Mouse (Mus musculus): ENCODE data around the gene Txn1.

Txn1 gene

DNA sequence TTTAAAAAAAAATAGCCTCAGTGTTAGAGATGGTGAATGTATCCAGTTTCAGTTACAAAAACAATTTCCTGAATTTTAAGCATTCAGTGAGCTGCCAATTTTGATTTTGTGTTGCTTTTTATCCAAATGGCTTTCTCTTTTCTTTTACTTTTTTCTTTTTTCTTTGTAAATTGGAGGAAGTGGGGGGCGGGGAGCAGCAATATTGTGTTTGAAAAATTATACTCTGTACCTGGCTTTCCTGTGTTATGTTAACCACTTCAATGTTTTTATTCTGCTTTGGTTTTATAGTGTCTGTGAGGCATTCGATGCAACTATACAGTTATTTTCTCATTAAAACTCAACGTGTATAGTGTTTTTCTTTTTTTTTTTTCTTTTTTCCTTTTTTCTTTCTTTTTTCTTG, 59.6 kb downstream of the Txn1 start:
- no peak for DNase-seq (ENCODE audit: low spot score in 2 of 2)

DNA sequence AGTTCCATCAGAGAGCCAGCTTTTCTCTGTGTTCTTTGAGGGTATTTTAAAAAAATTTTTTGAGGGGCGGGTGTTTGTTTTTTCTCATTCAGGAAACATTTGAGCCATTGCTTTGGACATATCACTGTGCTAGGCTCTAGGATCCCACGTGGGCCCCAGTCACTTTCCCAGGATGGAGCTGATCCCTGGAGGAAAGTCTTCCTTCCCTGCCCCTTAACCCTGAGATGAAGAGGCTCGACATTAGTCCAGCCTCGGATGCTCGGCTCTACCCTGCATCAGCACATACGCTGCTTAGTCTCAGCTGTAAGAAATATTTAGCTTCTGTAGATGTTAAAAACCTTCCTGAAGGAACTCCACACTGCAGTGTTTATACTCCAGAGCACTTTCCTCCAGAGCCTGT, 60.3 kb downstream of the Txn1 start:
- DNase-seq (ENCODE audit: low spot score in 2 of 2): no peak

DNA sequence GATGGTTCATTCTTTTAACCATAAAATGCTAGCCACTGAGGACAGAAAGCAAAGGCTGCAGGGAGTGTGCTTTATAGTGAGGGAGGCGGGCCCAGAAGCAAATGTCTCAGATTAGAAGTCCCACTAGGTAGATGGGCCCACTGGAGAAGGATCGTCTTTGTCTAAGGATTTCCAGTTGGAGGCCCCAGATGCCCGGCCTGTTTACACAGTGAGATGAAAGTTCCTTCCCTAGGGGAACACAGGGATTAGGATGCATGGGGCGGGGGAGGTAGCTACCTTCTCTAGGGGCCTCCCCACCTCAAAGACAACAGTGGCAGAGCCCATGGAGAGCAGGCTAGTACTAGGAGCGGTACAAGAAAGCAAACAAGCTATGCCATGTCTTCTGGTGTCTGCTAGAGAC, 61.1 kb downstream of the Txn1 start:
- DNase-seq (ENCODE audit: low spot score in 2 of 2): no peak

Data from left cerebral cortex, adult 9 months (tissue).